Mouse (Mus musculus) right cerebral cortex, adult 2 months (tissue): ENCODE results near the gene Gckr.
A peak's percentile ranks its signal among the peaks of the same experiment; 100 is the strongest.
"Not testable (repeated sequence)": the region's sequence is repeated elsewhere in the genome, so short reads cannot be mapped to it uniquely, and the experiment has no call there.

Experiments
- DNase-seq, 2 experiments: peaks; one replicate each; pipeline ENCODE4 v3.0.0; 2021 to 2022; ENCODE audit warnings: low spot score in 2 of 2

Gckr gene

GRCm38 (mm10) chr5:31294964-31295605 lies 2.2 kb upstream of the Gckr start:
- no peak for DNase-seq

GRCm38 (mm10) chr5:31295606-31296141 lies 1.6 kb upstream of the Gckr start, which contains the start of gene Fndc4:
TSS of gene Fndc4 (minus strand) at chr5:31296080.
- DNase-seq = peak; percentile 55 to 62

GRCm38 (mm10) chr5:31297981-31298380 lies 738 bp downstream of the Gckr start:
- DNase-seq = no peak

- DNase-seq = no peak
Observed at GRCm38 (mm10) chr5:31298486-31298885, 1.2 kb downstream of the Gckr start.

- DNase-seq = no peak
Observed at GRCm38 (mm10) chr5:31301866-31302265, 4.6 kb downstream of the Gckr start.

GRCm38 (mm10) chr5:31303093-31303492 lies 5.8 kb downstream of the Gckr start:
- peak in 1 of 2 experiments; percentile 35 for DNase-seq

- DNase-seq = no peak
Observed at GRCm38 (mm10) chr5:31312806-31313205, 15.6 kb downstream of the Gckr start.

- DNase-seq = no peak
Observed at GRCm38 (mm10) chr5:31322776-31323175, 25.5 kb downstream of the Gckr start.

GRCm38 (mm10) chr5:31324085-31324484 lies 26.8 kb downstream of the Gckr start:
- no peak for DNase-seq

GRCm38 (mm10) chr5:31326850-31327249 lies 29.6 kb downstream of the Gckr start:
- peak in 1 of 2 experiments; percentile 10 for DNase-seq

GRCm38 (mm10) chr5:31328255-31328654 lies 31.0 kb downstream of the Gckr start:
- peak; percentile 62 to 72 for DNase-seq

- not testable (repeated sequence) for DNase-seq
Observed at GRCm38 (mm10) chr5:31357586-31357985, 60.3 kb downstream of the Gckr start.

- DNase-seq = no peak
Observed at GRCm38 (mm10) chr5:31360955-31361354, 63.7 kb downstream of the Gckr start.
